In genomic region chr3:27881897-27882835, GRCm38 (mm10) we compare ENCODE assay signal across 15 mouse cellular contexts. TPM values are rescaled to one million over a fixed set of nuclear protein-coding genes. Genes with fewer than 3 reads are reported as not detected.
A peak's percentile ranks its signal among the peaks of the same experiment; 100 is the strongest.
DNase-seq lines count a peak whose midpoint lies in the region; ATAC-seq and TF ChIP-seq lines count a peak whose summit lies in the region.
"Had no signal": no experiment of that assay in that cellular context is flagged by ENCODE, and none has a peak within 500 bp of the region (broad histone marks: within the 10 kb centered on the region; RNA-seq: fewer than 3 reads in every experiment).

No protein-coding gene starts in this region.

- CTCF ChIA-PET in Patski (lab: Charles Lee): interaction anchor here (1.0 to 2.1 kb wide), 3 partner anchors 8 to 73 kb away, joined by 3 to 8 read pairs (median 4); no protein-coding TSS in a partner anchor

- H3K27me3 ChIP-seq in Patski: no peaks in the 10 kb centered on the region
- no peaks in the 10 kb centered on the region for H3K27me3 ChIP-seq in kidney, embryonic 16.5 days (ENCODE audit: insufficient read depth, low read length)
- H3K27me3 ChIP-seq: forebrain, embryonic 12.5 days; midbrain, embryonic 12.5 days; neural tube, embryonic 13.5 days had no signal

- H3K9me3 ChIP-seq in kidney, embryonic 16.5 days (ENCODE audit: low read length): no peaks in the 10 kb centered on the region
- H3K9me3 ChIP-seq: forebrain, embryonic 12.5 days; midbrain, embryonic 12.5 days; neural tube, embryonic 13.5 days had no signal

- intact Hi-C loops in heart, postnatal 25 days (cut with DNase I): no loop called here

- H3K4me2 ChIP-seq in kidney, embryonic 16.5 days (replicated peaks; ENCODE audit: low read depth, low read length): no peak overlapping the region
- H3K4me2 ChIP-seq: forebrain, embryonic 12.5 days; midbrain, embryonic 12.5 days; neural tube, embryonic 13.5 days had no signal

- no peak for TF ChIP-seq CTCF in Patski (IDR thresholded peaks at IDR 0.05)

- H3K4me3 ChIP-seq in kidney, embryonic 16.5 days (ENCODE audit: low read length): no peak overlapping the region
- H3K4me3 ChIP-seq: forebrain, embryonic 12.5 days; midbrain, embryonic 12.5 days; neural tube, embryonic 13.5 days had no signal

- in situ Hi-C loops in Patski (cut with MboI; ENCODE audit: low pct_unique_long_range_greater_than_20kb): no loop called here

- peak; percentile 55 for DNase-seq in heart, postnatal 4 days
- DNase-seq in heart, postnatal 25 days (ENCODE audit: low spot score): no peak
- no peak for DNase-seq in Patski (ENCODE audit: low read depth, low spot score)
- peak; percentile 41 for DNase-seq in lung, postnatal 14 days
- DNase-seq in c-Kit-positive CD71-positive TER-119-positive erythroid progenitor cells, embryonic 14.5 days (ENCODE audit: low spot score): no peak
- DNase-seq in cerebellum, postnatal 10 days: no peak
- DNase-seq: right cerebral cortex, adult 18-20 months; thymus, postnatal 36 days had no signal

- no peak overlapping the region; the same call in 1 of the 2 replicates for H3K9ac ChIP-seq in kidney, embryonic 16.5 days (replicated peaks; ENCODE audit: low read length)
- H3K9ac ChIP-seq: forebrain, embryonic 12.5 days; midbrain, embryonic 12.5 days; neural tube, embryonic 13.5 days had no signal

- H3K27ac ChIP-seq in kidney, embryonic 16.5 days (ENCODE audit: low read length): peak overlapping the region; percentile 35
- H3K27ac ChIP-seq: forebrain, embryonic 12.5 days; midbrain, embryonic 12.5 days; neural tube, embryonic 13.5 days had no signal

- H3K4me1 ChIP-seq in kidney, embryonic 16.5 days (ENCODE audit: insufficient read depth, low read length): peaks cover 32% of the 10 kb centered on the region
- H3K4me1 ChIP-seq: midbrain, embryonic 12.5 days; neural tube, embryonic 13.5 days had no signal

- POLR2A ChIA-PET in Patski (lab: Charles Lee): interaction anchor here (0.6 to 1.2 kb wide), 3 partner anchors 15 to 80 kb away, joined by 3 to 4 read pairs (median 3); no protein-coding TSS in a partner anchor

- 45% methylated on average over 6 of the region's 6 CpGs for WGBS in kidney, embryonic 16.5 days

- no peaks in the 10 kb centered on the region for H3K36me3 ChIP-seq in kidney, embryonic 16.5 days (ENCODE audit: insufficient read depth, low read length)
- H3K36me3 ChIP-seq: forebrain, embryonic 12.5 days; midbrain, embryonic 12.5 days; neural tube, embryonic 13.5 days had no signal

- ATAC-seq in Patski: peak; percentile 90
- ATAC-seq in kidney, embryonic 16.5 days (ENCODE audit: low FRiP score, low TSS enrichment): peak; percentile 55; the same call in 1 of the 2 replicates
- no peak for ATAC-seq in cerebellum, adult (ENCODE audit: insufficient number of reproducible peaks, low FRiP score, low TSS enrichment)

RNA-seq across cellular contexts. Expression of gene Tmem212, which starts 14.0 kb away (rescaled TPM):
- not detected for total RNA-seq in heart, postnatal 4 days (2021)
- not detected for total RNA-seq in heart, postnatal 25 days (2021)
- 0.12 TPM for polyA plus RNA-seq in Patski (2021)
- 0.24 and 0.35 TPM in 2 replicates for polyA plus RNA-seq in kidney, embryonic 16.5 days (2015; fragmentation: Nextera tagmentation; extraction: Ambion mirVana)
- total RNA-seq: granulocyte monocyte progenitor cell, adult 5-6 weeks; liver, adult 2 months had no signal
- polyA plus RNA-seq: forebrain, embryonic 12.5 days; liver, adult 2 months; midbrain, embryonic 12.5 days; neural tube, embryonic 13.5 days had no signal

RNA-seq across cellular contexts. Expression of gene Pld1, which starts 56.3 kb away (rescaled TPM):
- 10 to 100 TPM; 13.3 to 14.3 TPM for total RNA-seq in heart, postnatal 4 days (2021)
- total RNA-seq in heart, postnatal 25 days (2021): 10 to 100 TPM; 12.5 to 13.5 TPM
- 16.1 TPM for polyA plus RNA-seq in Patski (2021)
- polyA plus RNA-seq in kidney, embryonic 16.5 days (2015; fragmentation: Nextera tagmentation; extraction: Ambion mirVana): 6.0 and 9.0 TPM in 2 replicates

Comparison
In these comparisons a context has a peak if more than half of its experiments do, and no peak if none do; other contexts are left out.
1. DNase-seq: peak in heart, postnatal 4 days (single experiment) and lung, postnatal 14 days (single experiment); none in heart, postnatal 25 days (single experiment), Patski (single experiment), c-Kit-positive CD71-positive TER-119-positive erythroid progenitor cells, embryonic 14.5 days (single experiment) and cerebellum, postnatal 10 days (0 of 2).